In genomic region chr9:116184903-116185302, GRCm38 (mm10) we compare ENCODE assay signal across 19 mouse cellular contexts.
DNase-seq lines count a peak whose midpoint lies in the region.
"Had no signal": no experiment of that assay in that cellular context is flagged by ENCODE, and none has a peak within 500 bp of the region (broad histone marks: within the 10 kb centered on the region; RNA-seq: fewer than 3 reads in every experiment).

No protein-coding gene starts in this region.

- no peaks in the 10 kb centered on the region for H3K27me3 ChIP-seq in splenic B cell, adult 2 months (ENCODE audit: control insufficient read depth, insufficient read depth, low read length, poor library complexity, severe bottlenecking)
- H3K27me3 ChIP-seq: forebrain, embryonic 13.5 days; hindbrain, embryonic 13.5 days had no signal

- DNase-seq in 3134 (ENCODE audit: extremely low read depth, insufficient read length, low spot score) (peak; percentile 28), 416B (ENCODE audit: low read depth) (peak; percentile 77)
- DNase-seq in T-cell, adult 2 months (ENCODE audit: low spot score): peak; percentile 67
- peak; percentile 52 for DNase-seq in splenic B cell, adult 2 months (ENCODE audit: low read depth, low spot score)
- no peak for DNase-seq in kidney, postnatal 10 days
- no peak for DNase-seq in neural tube, embryonic 10.5 days (ENCODE audit: extremely low spot score, low spot score)
- DNase-seq: adrenal gland, postnatal 10 days; cerebellum, adult 11-12 months; cerebellum, adult 9-11 months; cerebellum, postnatal 36 days; gastrocnemius, postnatal 10 days; heart, adult 18-20 months; heart, postnatal 10 days; heart, postnatal 4 days had no signal

- H3K36me3 ChIP-seq in splenic B cell, adult 2 months (ENCODE audit: control insufficient read depth, insufficient read depth, low read length, poor library complexity, severe bottlenecking): no peaks in the 10 kb centered on the region
- H3K36me3 ChIP-seq: embryonic facial prominence, embryonic 10.5 days; G1E; heart, embryonic 10.5 days; hindbrain, embryonic 13.5 days had no signal

Comparison
In these comparisons a context has a peak if more than half of its experiments do, and no peak if none do; other contexts are left out.
1. DNase-seq: peak in 3134 (single experiment), 416B (single experiment), T-cell, adult 2 months (single experiment) and splenic B cell, adult 2 months (single experiment); none in kidney, postnatal 10 days (single experiment) and neural tube, embryonic 10.5 days (single experiment).